Mouse (Mus musculus) ES-Bruce4 (cell line): Measurements from ENCODE around the gene Tuba3b. TPM values are rescaled to one million over a fixed set of nuclear protein-coding genes. Genes with fewer than 3 reads are reported as not detected.

ENCODE experiments used
- H3K27ac ChIP-seq: 2 replicates; pipeline ENCODE4 v1.5.1; 2012; ENCODE audit warnings: low read length, inconsistent platforms; ENCODE audit not compliant: insufficient read depth
- H3K27me3 ChIP-seq: 2 replicates; pipeline ENCODE4 v1.6.1; 2012; ENCODE audit warnings: mild to moderate bottlenecking, low read length, inconsistent platforms; ENCODE audit not compliant: control insufficient read depth, poor library complexity, insufficient read depth, severe bottlenecking
- H3K36me3 ChIP-seq: 2 replicates; pipeline ENCODE4 v1.6.1; 2012; ENCODE audit warnings: inconsistent platforms, mild to moderate bottlenecking, low read length, moderate library complexity; ENCODE audit not compliant: control insufficient read depth, poor library complexity, insufficient read depth, severe bottlenecking
- H3K4me1 ChIP-seq: one replicate; pipeline ENCODE4 v1.8.1; 2011; ENCODE audit warnings: low read length; ENCODE audit not compliant: control insufficient read depth, insufficient read depth
- H3K4me3 ChIP-seq: 2 replicates; pipeline ENCODE4 v1.5.1; 2011; ENCODE audit warnings: low read depth, mild to moderate bottlenecking, low read length
- H3K9ac ChIP-seq: 2 replicates; pipeline ENCODE4 v1.6.1; 2012; ENCODE audit warnings: low read depth, mild to moderate bottlenecking, inconsistent platforms; ENCODE audit not compliant: poor library complexity, severe bottlenecking
- H3K9me3 ChIP-seq: replicated peaks from 2 replicates; pipeline ENCODE4 v1.6.1; 2012; ENCODE audit warnings: mild to moderate bottlenecking, low read length, inconsistent platforms; ENCODE audit not compliant: control insufficient read depth, poor library complexity, insufficient read depth, severe bottlenecking
- CTCF ChIP-seq: IDR thresholded peaks from one replicate; pipeline ENCODE4 v1.8.1; 2011; ENCODE audit warnings: low read depth, low read length
- EP300 ChIP-seq: IDR thresholded peaks from 2 replicates; pipeline ENCODE4 v1.6.1; 2011; ENCODE audit warnings: low read depth, low read length; ENCODE audit not compliant: insufficient read depth
- POLR2A ChIP-seq: IDR thresholded peaks from one replicate; pipeline ENCODE4 v1.8.1; 2011; ENCODE audit warnings: low read length; ENCODE audit not compliant: insufficient read depth
- polyA plus RNA-seq: library from polyadenylated mRNA; stranded (reverse); fragments of >200 nt; gene quantifications from 2 replicates; pipeline ENCODE4 v1.2.4, GENCODE M21; 2011; ENCODE audit warnings: low read depth; ENCODE audit not compliant: missing spikeins, insufficient read depth, insufficient read length

The Tuba3b gene
- polyA plus RNA-seq, 1 experiment = not detected

GRCm38 (mm10) chr6:145665751-145666150 lies 50.2 kb downstream of the Tuba3b start:
- no peak overlapping the region for H3K27ac ChIP-seq
- H3K27me3 ChIP-seq = no peaks in the 10 kb centered on the region; the same call in 1 of the 2 replicates
- H3K4me3 ChIP-seq = no peak overlapping the region
- H3K36me3 ChIP-seq = no peaks in the 10 kb centered on the region
- no peaks in the 10 kb centered on the region for H3K4me1 ChIP-seq
- no peaks in the 10 kb centered on the region for H3K9me3 ChIP-seq
- H3K9ac ChIP-seq = no peak overlapping the region
- TF ChIP-seq CTCF (peak; percentile 36), EP300 (no peak)

GRCm38 (mm10) chr6:145667654-145668053 lies 52.1 kb downstream of the Tuba3b start:
- H3K27ac ChIP-seq = no peak overlapping the region
- no peak overlapping the region for H3K9ac ChIP-seq
- H3K4me3 ChIP-seq = no peak overlapping the region
- no peak for TF ChIP-seq EP300
- no peak for TF ChIP-seq POLR2A
- no peak for TF ChIP-seq CTCF
- no peaks in the 10 kb centered on the region for H3K9me3 ChIP-seq
- no peaks in the 10 kb centered on the region for H3K27me3 ChIP-seq
- no peaks in the 10 kb centered on the region for H3K4me1 ChIP-seq
- no peaks in the 10 kb centered on the region for H3K36me3 ChIP-seq

GRCm38 (mm10) chr6:145669596-145670071 lies 54.1 kb downstream of the Tuba3b start:
- H3K27ac ChIP-seq = no peak overlapping the region
- H3K4me1 ChIP-seq = no peaks in the 10 kb centered on the region
- no peak overlapping the region for H3K9ac ChIP-seq
- H3K4me3 ChIP-seq = no peak overlapping the region
- no peaks in the 10 kb centered on the region for H3K27me3 ChIP-seq
- no peak for TF ChIP-seq POLR2A
- no peak for TF ChIP-seq EP300
- TF ChIP-seq CTCF = no peak
- no peaks in the 10 kb centered on the region for H3K9me3 ChIP-seq
- no peaks in the 10 kb centered on the region for H3K36me3 ChIP-seq

Other genes starting within 250 kb of the Tuba3b start
- gene Lmntd1, start 1.4 kb upstream of the Tuba3b start, polyA plus RNA-seq = not detected in 2 replicates
- gene Rassf8, start 131.0 kb downstream of the Tuba3b start, polyA plus RNA-seq = 13.8 and 20.8 TPM in 2 replicates
- 5.3 TPM in 2 replicates for gene Bhlhe41, start 249.8 kb downstream of the Tuba3b start, polyA plus RNA-seq